Mouse (Mus musculus): ENCODE measurements around the gene Slc17a7. TPM values are rescaled to one million over a fixed set of nuclear protein-coding genes. Genes with fewer than 3 reads are reported as not detected.
A peak's percentile ranks its signal among the peaks of the same experiment; 100 is the strongest.

Slc17a7 gene
- polyA plus RNA-seq, 1 experiment from 2014 or later: 7.8 TPM

DNA sequence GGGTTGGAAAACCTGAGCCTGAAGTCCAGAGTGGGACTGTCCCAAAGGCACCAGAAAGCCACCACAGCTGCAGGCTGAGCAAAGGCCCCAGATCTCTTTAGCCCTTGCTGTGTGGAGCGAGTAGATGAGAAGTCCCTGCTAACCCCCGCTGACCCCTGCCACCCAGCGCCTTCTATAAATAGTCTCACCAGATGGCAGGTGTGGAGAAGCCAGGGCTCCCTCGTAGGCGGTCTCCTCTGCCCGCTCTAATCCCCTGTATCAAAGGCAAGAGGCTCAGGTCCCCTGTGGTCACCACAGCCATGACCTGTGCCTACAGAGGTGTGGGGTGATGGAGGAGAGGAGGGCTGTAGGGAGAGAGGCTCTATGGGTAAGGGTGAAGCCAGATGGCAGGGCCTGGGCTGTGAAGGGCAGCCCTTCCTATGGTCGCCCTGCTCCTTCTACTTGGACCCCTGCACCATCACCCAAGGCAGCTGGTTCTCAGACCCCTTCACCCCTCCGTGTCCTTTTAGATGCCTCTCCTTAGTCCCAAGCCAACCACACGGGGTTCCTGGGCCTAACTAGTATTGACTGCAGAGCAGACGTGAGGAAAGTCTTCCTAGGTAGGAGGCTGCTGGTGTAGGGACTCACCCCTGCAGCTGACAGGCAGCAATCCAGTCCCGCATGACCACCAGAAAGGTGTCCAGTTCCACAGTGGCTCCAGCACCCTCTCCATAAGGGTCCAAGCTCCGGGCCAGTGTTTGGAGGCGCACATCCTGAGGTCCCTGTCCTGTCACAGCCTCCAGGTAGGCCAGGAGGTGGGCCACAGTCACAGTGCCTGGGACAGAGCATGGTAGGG lies 31.8 kb downstream of the Slc17a7 start:
- WGBS: 49% methylated on average over 13 of the region's 13 CpGs
- H3K27me3 ChIP-seq (ENCODE audit: control insufficient read depth, insufficient read depth, low read length): peaks cover 9% of the 10 kb centered on the region; the same call in 1 of the 2 replicates
- peak; percentile 6; the same call in 1 of the 2 replicates for ATAC-seq (ENCODE audit: insufficient number of reproducible peaks, insufficient read depth, low FRiP score, low read depth)

DNA sequence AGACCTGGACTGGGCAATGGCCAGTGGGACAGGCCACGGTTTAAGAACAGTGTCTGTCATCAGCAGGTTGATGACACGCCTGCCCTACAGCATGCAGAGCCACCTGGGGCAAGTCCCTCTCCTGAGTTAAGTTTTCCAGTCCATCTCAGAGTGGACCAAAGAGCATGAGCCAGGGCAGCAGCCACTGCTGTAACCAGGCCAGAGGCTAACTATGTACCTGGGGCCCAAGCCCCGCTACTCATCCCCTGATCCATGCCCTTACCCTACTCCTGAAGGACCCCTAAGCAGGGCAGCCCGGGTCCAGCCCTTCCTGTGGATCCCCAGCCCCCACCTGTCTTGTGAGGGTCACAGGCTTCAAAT lies 32.4 kb downstream of the Slc17a7 start:
- no peak overlapping the region for H3K4me2 ChIP-seq (ENCODE audit: low read length)
- peaks cover 15 to 16% of the 10 kb centered on the region in 2 experiments; a peak in 3 of 4 replicates for H3K4me1 ChIP-seq (ENCODE audit: control insufficient read depth in 2 of 2, insufficient read depth in 2 of 2, low read length in 2 of 2)
- 78% methylated on average over 4 of the region's 4 CpGs for WGBS
- no peaks in the 10 kb centered on the region for H3K36me3 ChIP-seq (ENCODE audit: control insufficient read depth, insufficient read depth, low read length)
- peaks cover 4% of the 10 kb centered on the region; the same call in 1 of the 2 replicates for H3K27me3 ChIP-seq (ENCODE audit: control insufficient read depth, insufficient read depth, low read length)
- no peak overlapping the region for H3K27ac ChIP-seq (replicated peaks in 1 of 2; ENCODE audit: control insufficient read depth in 1 of 2, insufficient read depth in 1 of 2, low read depth in 2 of 2, low read length in 2 of 2)
- H3K4me3 ChIP-seq (ENCODE audit: control insufficient read depth in 1 of 2, insufficient read depth in 1 of 2, low read depth in 1 of 2, low read length in 2 of 2): no peak overlapping the region
- no peak overlapping the region for H3K9ac ChIP-seq (ENCODE audit: low read length)
- ATAC-seq (ENCODE audit: insufficient number of reproducible peaks, insufficient read depth, low FRiP score, low read depth): no peak
- H3K9me3 ChIP-seq (ENCODE audit: control insufficient read depth, low read length): no peaks in the 10 kb centered on the region

More for the DNA sequence above, 31.8 kb downstream of the Slc17a7 start:
- no peaks in the 10 kb centered on the region for H3K9me3 ChIP-seq (ENCODE audit: control insufficient read depth, low read length)
- H3K36me3 ChIP-seq (ENCODE audit: control insufficient read depth, insufficient read depth, low read length): no peaks in the 10 kb centered on the region
- no peak overlapping the region for H3K27ac ChIP-seq (replicated peaks in 1 of 2; ENCODE audit: control insufficient read depth in 1 of 2, insufficient read depth in 1 of 2, low read depth in 2 of 2, low read length in 2 of 2)
- H3K4me1 ChIP-seq (ENCODE audit: control insufficient read depth in 2 of 2, insufficient read depth in 2 of 2, low read length in 2 of 2): peaks cover 15 to 16% of the 10 kb centered on the region in 2 experiments; a peak in 3 of 4 replicates
- H3K4me3 ChIP-seq (ENCODE audit: control insufficient read depth in 1 of 2, insufficient read depth in 1 of 2, low read depth in 1 of 2, low read length in 2 of 2): no peak overlapping the region
- H3K4me2 ChIP-seq (ENCODE audit: low read length): no peak overlapping the region
- H3K9ac ChIP-seq (ENCODE audit: low read length): no peak overlapping the region

DNA sequence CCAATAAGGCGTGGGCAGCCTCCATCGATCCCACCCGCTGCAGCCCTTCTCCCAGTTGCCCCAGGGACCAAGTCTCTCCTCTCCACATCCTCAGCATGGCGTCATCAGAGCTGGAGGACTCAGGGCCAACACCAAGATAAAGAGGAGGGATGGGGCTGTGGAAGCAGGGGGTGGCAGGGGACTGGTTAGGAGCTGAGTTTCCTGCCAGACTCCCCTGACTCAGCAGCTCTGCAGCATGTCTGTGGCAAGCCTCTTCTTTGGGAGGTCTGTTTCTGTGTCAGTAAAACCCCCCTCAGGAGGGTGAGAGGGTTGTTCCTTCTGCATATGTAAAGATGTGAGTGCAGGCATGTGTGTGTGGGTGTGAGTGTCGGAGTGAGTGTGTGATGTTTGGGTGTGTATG lies 33.2 kb downstream of the Slc17a7 start:
- Histone ChIP-seq H3K27ac (replicated peaks in 1 of 2; ENCODE audit: control insufficient read depth in 1 of 2, insufficient read depth in 1 of 2, low read depth in 2 of 2, low read length in 2 of 2) (no peak overlapping the region), H3K4me2 (ENCODE audit: low read length) (no peak overlapping the region), H3K36me3 (ENCODE audit: control insufficient read depth, insufficient read depth, low read length) (no peaks in the 10 kb centered on the region), H3K9ac (ENCODE audit: low read length) (no peak overlapping the region), H3K9me3 (ENCODE audit: control insufficient read depth, low read length) (no peaks in the 10 kb centered on the region), H3K27me3 (ENCODE audit: control insufficient read depth, insufficient read depth, low read length) (peaks cover 3% of the 10 kb centered on the region; the same call in 1 of the 2 replicates), H3K4me1 (ENCODE audit: control insufficient read depth in 2 of 2, insufficient read depth in 2 of 2, low read length in 2 of 2) (peaks cover 9 to 12% of the 10 kb centered on the region in 2 experiments; a peak in 2 of 4 replicates), H3K4me3 (ENCODE audit: control insufficient read depth in 1 of 2, insufficient read depth in 1 of 2, low read depth in 1 of 2, low read length in 2 of 2) (no peak overlapping the region)
- 71% methylated on average over 5 of the region's 5 CpGs for WGBS
- no peak for ATAC-seq (ENCODE audit: insufficient number of reproducible peaks, insufficient read depth, low FRiP score, low read depth)

DNA sequence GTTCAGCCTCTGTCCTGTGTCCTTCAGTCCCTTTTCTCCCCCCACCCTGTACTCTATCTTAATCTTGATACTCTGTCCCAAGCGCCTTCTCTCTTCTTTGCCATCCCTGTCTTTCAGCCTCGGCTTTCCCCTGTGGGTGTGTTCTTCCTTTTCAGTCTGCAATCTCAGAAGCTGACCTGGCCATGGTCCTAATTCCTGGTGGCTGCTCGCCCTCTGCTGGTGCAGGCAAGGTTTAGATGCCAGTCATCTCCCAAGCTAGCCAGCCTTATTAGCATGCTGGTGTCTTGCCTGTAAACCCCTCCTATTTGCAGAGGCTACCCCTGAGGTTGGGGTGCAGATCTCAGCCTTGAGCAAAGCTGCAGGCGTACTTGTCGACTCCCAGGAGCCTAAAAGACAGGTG lies 34.7 kb downstream of the Slc17a7 start:
- Histone ChIP-seq H3K9ac (ENCODE audit: low read length) (no peak overlapping the region), H3K4me2 (ENCODE audit: low read length) (no peak overlapping the region), H3K4me1 (ENCODE audit: control insufficient read depth in 2 of 2, insufficient read depth in 2 of 2, low read length in 2 of 2) (peaks cover 6 to 11% of the 10 kb centered on the region in 2 experiments; a peak in 1 of 4 replicates), H3K4me3 (ENCODE audit: control insufficient read depth in 1 of 2, insufficient read depth in 1 of 2, low read depth in 1 of 2, low read length in 2 of 2) (no peak overlapping the region), H3K36me3 (ENCODE audit: control insufficient read depth, insufficient read depth, low read length) (no peaks in the 10 kb centered on the region), H3K9me3 (ENCODE audit: control insufficient read depth, low read length) (no peaks in the 10 kb centered on the region), H3K27me3 (ENCODE audit: control insufficient read depth, insufficient read depth, low read length) (peaks cover 1% of the 10 kb centered on the region; the same call in 1 of the 2 replicates), H3K27ac (replicated peaks in 1 of 2; ENCODE audit: control insufficient read depth in 1 of 2, insufficient read depth in 1 of 2, low read depth in 2 of 2, low read length in 2 of 2) (no peak overlapping the region)
- WGBS: 4% methylated on average over 5 of the region's 5 CpGs
- ATAC-seq (ENCODE audit: insufficient number of reproducible peaks, insufficient read depth, low FRiP score, low read depth): no peak

DNA sequence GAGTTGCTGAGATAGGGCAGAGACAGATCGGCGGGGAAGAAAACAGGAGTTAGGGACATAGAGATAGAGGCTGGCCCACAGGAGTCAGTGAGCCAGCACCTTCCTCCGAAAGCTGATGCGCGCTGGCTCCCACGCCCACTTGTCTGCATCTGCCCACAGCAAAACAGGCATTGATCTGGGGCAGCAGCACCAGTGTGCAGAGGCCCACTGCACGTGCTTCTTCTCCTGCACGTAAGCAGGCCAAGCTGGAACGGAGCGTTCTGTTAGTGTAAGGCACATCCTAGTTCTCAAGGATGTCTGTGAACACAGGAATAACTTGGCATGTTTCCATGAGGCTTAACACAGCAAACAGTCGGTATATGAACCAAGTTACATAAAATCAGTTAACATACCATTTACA lies 35.2 kb downstream of the Slc17a7 start:
- 72% methylated on average over 11 of the region's 11 CpGs for WGBS
- Histone ChIP-seq H3K36me3 (ENCODE audit: control insufficient read depth, insufficient read depth, low read length) (no peaks in the 10 kb centered on the region), H3K4me2 (ENCODE audit: low read length) (no peak overlapping the region), H3K4me3 (ENCODE audit: control insufficient read depth in 1 of 2, insufficient read depth in 1 of 2, low read depth in 1 of 2, low read length in 2 of 2) (no peak overlapping the region), H3K27me3 (ENCODE audit: control insufficient read depth, insufficient read depth, low read length) (no peaks in the 10 kb centered on the region; the same call in 1 of the 2 replicates), H3K27ac (replicated peaks in 1 of 2; ENCODE audit: control insufficient read depth in 1 of 2, insufficient read depth in 1 of 2, low read depth in 2 of 2, low read length in 2 of 2) (no peak overlapping the region), H3K9ac (ENCODE audit: low read length) (no peak overlapping the region), H3K9me3 (ENCODE audit: control insufficient read depth, low read length) (no peaks in the 10 kb centered on the region), H3K4me1 (ENCODE audit: control insufficient read depth in 2 of 2, insufficient read depth in 2 of 2, low read length in 2 of 2) (peaks cover 6 to 11% of the 10 kb centered on the region in 2 experiments; a peak in 1 of 4 replicates)
- ATAC-seq (ENCODE audit: insufficient number of reproducible peaks, insufficient read depth, low FRiP score, low read depth): no peak

DNA sequence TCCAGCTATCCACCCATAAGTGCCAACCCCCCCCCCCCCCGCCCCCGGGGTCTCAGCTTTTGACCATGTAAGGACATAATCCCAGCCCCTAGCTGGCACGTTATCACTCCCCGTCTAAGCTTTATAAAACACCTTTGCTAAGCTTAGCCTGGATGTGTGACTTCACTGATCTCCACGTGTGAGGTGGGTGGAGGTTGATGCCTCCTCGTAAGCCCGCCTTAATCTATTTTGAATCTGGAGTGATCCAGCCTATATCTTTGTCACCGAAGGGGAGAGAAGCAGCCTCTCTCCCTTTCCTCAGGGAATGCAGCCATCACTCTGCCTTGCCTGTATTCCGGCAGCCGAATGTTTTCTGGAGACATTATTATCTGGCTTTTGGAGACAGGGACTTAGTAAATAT lies 38.9 kb downstream of the Slc17a7 start:
- H3K27ac ChIP-seq (replicated peaks in 1 of 2; ENCODE audit: control insufficient read depth in 1 of 2, insufficient read depth in 1 of 2, low read depth in 2 of 2, low read length in 2 of 2): no peak overlapping the region
- H3K36me3 ChIP-seq (ENCODE audit: control insufficient read depth, insufficient read depth, low read length): no peaks in the 10 kb centered on the region
- no peak overlapping the region; the same call in 1 of the 2 replicates for H3K9ac ChIP-seq (ENCODE audit: low read length)
- peaks cover 0 to 6% of the 10 kb centered on the region in 2 experiments; a peak in 1 of 4 replicates for H3K4me1 ChIP-seq (ENCODE audit: control insufficient read depth in 2 of 2, insufficient read depth in 2 of 2, low read length in 2 of 2)
- WGBS: 19% methylated on average over 10 of the region's 10 CpGs
- no peak for ATAC-seq (ENCODE audit: insufficient number of reproducible peaks, insufficient read depth, low FRiP score, low read depth)
- H3K4me2 ChIP-seq (ENCODE audit: low read length): no peak overlapping the region
- no peaks in the 10 kb centered on the region for H3K9me3 ChIP-seq (ENCODE audit: control insufficient read depth, low read length)
- no peak overlapping the region for H3K4me3 ChIP-seq (ENCODE audit: control insufficient read depth in 1 of 2, insufficient read depth in 1 of 2, low read depth in 1 of 2, low read length in 2 of 2)
- no peaks in the 10 kb centered on the region for H3K27me3 ChIP-seq (ENCODE audit: control insufficient read depth, insufficient read depth, low read length)

DNA sequence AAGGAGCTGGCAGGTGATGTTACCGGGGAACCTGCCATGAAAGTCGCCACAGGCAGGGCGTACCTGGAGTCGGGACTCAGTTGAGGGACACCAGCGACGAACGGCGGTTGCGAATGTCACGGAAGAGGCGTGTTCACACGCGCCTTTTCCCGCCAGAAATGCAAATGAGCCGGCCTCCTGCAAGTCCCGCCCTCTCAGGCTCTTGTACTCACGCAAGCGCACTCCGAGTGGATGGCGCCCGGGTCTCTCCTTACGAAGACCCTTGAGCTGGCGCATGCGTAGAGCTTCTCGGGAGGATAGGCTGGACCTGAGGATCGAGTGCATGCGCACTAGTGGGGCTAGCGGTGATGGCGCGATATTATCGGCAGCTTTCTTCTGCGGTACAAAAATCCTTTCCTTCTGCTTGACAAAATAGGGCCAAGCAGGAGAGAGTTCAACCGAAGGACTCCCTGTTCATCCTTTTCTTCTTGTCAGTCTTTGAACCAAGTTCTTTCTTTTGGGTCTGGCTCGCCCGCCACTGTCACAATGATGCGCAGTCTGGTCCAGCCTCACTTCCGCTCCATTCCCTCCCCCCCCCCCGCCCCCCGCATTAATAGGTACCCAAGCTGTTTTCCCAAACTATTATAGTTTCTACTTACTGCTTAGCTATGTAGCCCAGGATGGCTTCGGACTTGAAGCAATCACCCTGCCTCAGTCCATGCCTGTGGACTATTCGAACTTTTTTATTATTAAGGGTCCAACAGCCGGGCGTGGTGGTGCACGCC lies 40.8 kb downstream of the Slc17a7 start, which contains the start of gene Ccdc155:
Gene Ccdc155 (minus strand): TSS at position 513 of the 764 bp plus-strand sequence.
- ATAC-seq (ENCODE audit: insufficient number of reproducible peaks, insufficient read depth, low FRiP score, low read depth): peak; percentile 79
- Histone ChIP-seq H3K9ac (ENCODE audit: low read length) (no peak within 1 kb of the TSS), H3K4me3 (ENCODE audit: control insufficient read depth in 1 of 2, insufficient read depth in 1 of 2, low read depth in 1 of 2, low read length in 2 of 2) (peak within 1 kb of the TSS; percentile 42 to 60), H3K9me3 (ENCODE audit: control insufficient read depth, low read length) (no peaks in the 10 kb centered on the region), H3K4me2 (ENCODE audit: low read length) (peak within 1 kb of the TSS; percentile 69), H3K36me3 (ENCODE audit: control insufficient read depth, insufficient read depth, low read length) (no peaks in the 10 kb centered on the region), H3K27me3 (ENCODE audit: control insufficient read depth, insufficient read depth, low read length) (no peaks in the 10 kb centered on the region), H3K27ac (replicated peaks in 1 of 2; ENCODE audit: control insufficient read depth in 1 of 2, insufficient read depth in 1 of 2, low read depth in 2 of 2, low read length in 2 of 2) (no peak within 1 kb of the TSS), H3K4me1 (ENCODE audit: control insufficient read depth in 2 of 2, insufficient read depth in 2 of 2, low read length in 2 of 2) (peaks cover 0 to 4% of the 10 kb centered on the region in 2 experiments; a peak in 1 of 4 replicates)
- WGBS: 7% methylated on average over 44 of the region's 44 CpGs

Measured in heart, embryonic 14.5 days (tissue).